Mouse (Mus musculus) intestine, postnatal 0 days (tissue): ENCODE data around the gene Foxb2. TPM values are rescaled to one million over a fixed set of nuclear protein-coding genes. Genes with fewer than 3 reads are reported as not detected.

Experiments used
- ATAC-seq: fragments of 200-750 bp; cut with Nextera tagmentation; 2 replicates; pipeline ENCODE4 v1.8.0; 2017; ENCODE audit warnings: mild to moderate bottlenecking, moderate TSS enrichment, moderate library complexity
- H3K27ac ChIP-seq: fragments of 300-500 bp; sonication (generic); 2 replicates; pipeline ENCODE4 v1.5.1; 2014; ENCODE audit warnings: mild to moderate bottlenecking, low read depth, low read length, moderate library complexity
- H3K27me3 ChIP-seq: fragments of 300-500 bp; sonication (generic); replicated peaks from 2 replicates; pipeline ENCODE4 v1.6.1; 2014; ENCODE audit warnings: low read length, mixed read lengths; ENCODE audit not compliant: control insufficient read depth, insufficient read depth
- H3K36me3 ChIP-seq: fragments of 300-500 bp; sonication (generic); 2 replicates; pipeline ENCODE4 v1.6.1; 2014; ENCODE audit warnings: mild to moderate bottlenecking, moderate library complexity; ENCODE audit not compliant: control insufficient read depth, insufficient read depth
- H3K4me1 ChIP-seq: fragments of 300-500 bp; sonication (generic); replicated peaks from 2 replicates; pipeline ENCODE4 v1.6.1; 2014; ENCODE audit warnings: antibody characterized with exemption, low read length, mixed read lengths; ENCODE audit not compliant: control insufficient read depth, insufficient read depth
- H3K4me2 ChIP-seq: fragments of 300-500 bp; sonication (generic); replicated peaks from 2 replicates; pipeline ENCODE4 v1.6.1; 2014; ENCODE audit warnings: low read depth, mild to moderate bottlenecking, moderate library complexity
- H3K4me3 ChIP-seq: fragments of 300-500 bp; sonication (generic); 2 replicates; pipeline ENCODE4 v1.5.1; 2014; ENCODE audit warnings: low read depth, low read length
- H3K9ac ChIP-seq: fragments of 300-500 bp; sonication (generic); 2 replicates; pipeline ENCODE4 v1.6.1; 2014; ENCODE audit warnings: mild to moderate bottlenecking, low read depth, low read length
- H3K9me3 ChIP-seq: fragments of 300-500 bp; sonication (generic); 2 replicates; pipeline ENCODE4 v1.6.1; 2016; ENCODE audit warnings: mixed run types; ENCODE audit not compliant: control insufficient read depth
- CTCF ChIP-seq: sonication (generic); IDR thresholded peaks from 2 replicates; pipeline ENCODE4 v1.5.1; 2016; ENCODE audit warnings: low read depth, mild to moderate bottlenecking, control low read depth, antibody characterized with exemption, moderate library complexity
- WGBS: fragments of 180-500 bp; shearing (Covaris S2); extraction: QIAGEN DNeasy Blood & Tissue Kit; methylation state at CpG from one replicate; pipeline ENCODE4 v1.1.7; 2014; 5-methylcytosine and 5-hydroxymethylcytosine counted together
- polyA plus RNA-seq: library from polyadenylated mRNA; unstranded; fragments of >200 nt; fragmentation: Nextera tagmentation; extraction: Ambion mirVana; gene quantifications from 2 replicates; pipeline ENCODE4 v1.2.1, GENCODE M21; 2015

Gene Foxb2
- polyA plus RNA-seq, 1 experiment from 2014 or later: not detected

GRCm38 (mm10) chr19:16841001-16841400 is 32.6 kb downstream of the Foxb2 start:
- TF ChIP-seq CTCF: no peak
- ATAC-seq: no peak
- H3K9ac ChIP-seq: no peak overlapping the region
- no peak overlapping the region for H3K4me3 ChIP-seq
- H3K4me2 ChIP-seq: no peak overlapping the region
- no peak overlapping the region for H3K27ac ChIP-seq
- no peaks in the 10 kb centered on the region for H3K27me3 ChIP-seq
- 93% methylated on average over 8 of the region's 8 CpGs for WGBS
- no peaks in the 10 kb centered on the region for H3K36me3 ChIP-seq
- no peaks in the 10 kb centered on the region for H3K9me3 ChIP-seq
- H3K4me1 ChIP-seq: no peaks in the 10 kb centered on the region

- no peak for ATAC-seq
- H3K4me3 ChIP-seq: no peak overlapping the region
- H3K27ac ChIP-seq: no peak overlapping the region
- TF ChIP-seq CTCF: no peak
- no peak overlapping the region for H3K4me2 ChIP-seq
- no peak overlapping the region for H3K9ac ChIP-seq
- H3K36me3 ChIP-seq: no peaks in the 10 kb centered on the region
- no peaks in the 10 kb centered on the region for H3K9me3 ChIP-seq
- H3K27me3 ChIP-seq: no peaks in the 10 kb centered on the region
- WGBS: 72% methylated on average over 5 of the region's 5 CpGs
- H3K4me1 ChIP-seq: no peaks in the 10 kb centered on the region
These were observed 45.9 kb downstream of the Foxb2 start for GRCm38 (mm10) chr19:16827657-16828056.

GRCm38 (mm10) chr19:16825228-16825627 is 48.4 kb downstream of the Foxb2 start:
- Histone ChIP-seq H3K9ac (no peak overlapping the region), H3K4me2 (no peak overlapping the region), H3K9me3 (no peaks in the 10 kb centered on the region), H3K27ac (no peak overlapping the region), H3K36me3 (no peaks in the 10 kb centered on the region), H3K4me1 (no peaks in the 10 kb centered on the region), H3K27me3 (no peaks in the 10 kb centered on the region), H3K4me3 (no peak overlapping the region)
- no peak for TF ChIP-seq CTCF
- 55% methylated on average over 5 of the region's 5 CpGs for WGBS
- no peak for ATAC-seq

Other genes with a start within 250 kb of the Foxb2 start
- 6.3 and 6.9 TPM in 2 replicates for gene Vps13a, start 92.9 kb downstream of the Foxb2 start, polyA plus RNA-seq
- gene Prune2, start 82.3 kb upstream of the Foxb2 start, polyA plus RNA-seq: 1.1 and 1.4 TPM in 2 replicates